Mouse (Mus musculus): ENCODE measurements around the gene Gm3415.
"Not testable (repeated sequence)": the region's sequence is repeated elsewhere in the genome, so short reads cannot be mapped to it uniquely, and the experiment has no call there.

Gm3415 gene

DNA sequence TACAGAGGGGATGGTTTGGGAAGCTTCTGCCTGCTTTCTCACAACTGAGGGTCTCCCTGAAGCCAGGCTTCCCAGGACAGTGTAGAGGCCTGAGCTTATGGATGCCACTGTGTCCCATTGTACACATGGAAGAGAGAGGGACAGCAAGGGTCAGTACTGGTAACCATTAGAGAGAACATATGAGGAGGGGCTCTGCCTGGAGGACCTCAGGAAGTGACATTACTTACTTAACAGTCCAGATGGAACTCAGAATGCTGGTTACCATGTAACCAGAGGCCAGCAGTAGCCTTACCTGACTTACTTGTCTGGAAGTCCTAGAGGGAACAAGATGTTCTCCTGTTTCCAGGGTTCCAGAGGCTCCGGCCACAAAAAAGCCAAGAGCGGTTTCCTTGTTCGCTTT, at the start of gene Gm3415:
Gm3415 (plus strand) TSS at position 301 of the 400 bp plus-strand sequence.
- not testable (repeated sequence) for DNase-seq

DNA sequence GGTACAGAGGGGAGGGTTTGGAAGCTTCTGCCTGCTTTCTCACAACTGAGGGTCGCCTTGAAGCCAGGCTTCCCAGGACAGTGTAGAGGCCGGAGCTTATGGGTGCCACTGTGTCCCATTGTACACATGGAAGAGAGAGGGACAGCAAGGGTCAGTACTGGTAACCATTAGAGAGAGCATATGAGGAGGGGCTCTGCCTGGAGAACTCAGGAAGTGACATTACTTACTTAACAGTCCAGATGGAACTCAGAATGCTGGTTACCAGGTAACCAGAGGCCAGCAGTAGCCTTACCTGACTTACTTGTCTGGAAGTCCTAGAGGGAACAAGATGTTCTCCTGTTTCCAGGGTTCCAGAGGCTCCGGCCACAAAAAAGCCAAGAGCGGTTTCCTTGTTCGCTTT, 42.1 kb upstream of the Gm3415 start, which contains the start of gene Gm3402:
Gm3402 (plus strand) TSS at position 301 of the 400 bp plus-strand sequence.
- DNase-seq, result not testable (repeated sequence)

DNA sequence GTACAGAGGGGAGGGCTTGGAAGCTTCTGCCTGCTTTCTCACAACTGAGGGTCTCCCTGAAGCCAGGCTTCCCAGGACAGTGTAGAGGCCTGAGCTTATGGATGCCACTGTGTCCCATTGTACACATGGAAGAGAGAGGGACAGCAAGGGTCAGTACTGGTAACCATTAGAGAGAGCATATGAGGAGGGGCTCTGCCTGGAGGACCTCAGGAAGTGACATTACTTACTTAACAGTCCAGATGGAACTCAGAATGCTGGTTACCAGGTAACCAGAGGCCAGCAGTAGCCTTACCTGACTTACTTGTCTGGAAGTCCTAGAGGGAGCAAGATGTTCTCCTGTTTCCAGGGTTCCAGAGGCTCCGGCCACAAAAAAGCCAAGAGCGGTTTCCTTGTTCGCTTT, 30.4 kb upstream of the Gm3415 start, which contains the start of gene Gm3404:
Gm3404 (plus strand) TSS at position 301 of the 400 bp plus-strand sequence.
- DNase-seq, result not testable (repeated sequence)

DNA sequence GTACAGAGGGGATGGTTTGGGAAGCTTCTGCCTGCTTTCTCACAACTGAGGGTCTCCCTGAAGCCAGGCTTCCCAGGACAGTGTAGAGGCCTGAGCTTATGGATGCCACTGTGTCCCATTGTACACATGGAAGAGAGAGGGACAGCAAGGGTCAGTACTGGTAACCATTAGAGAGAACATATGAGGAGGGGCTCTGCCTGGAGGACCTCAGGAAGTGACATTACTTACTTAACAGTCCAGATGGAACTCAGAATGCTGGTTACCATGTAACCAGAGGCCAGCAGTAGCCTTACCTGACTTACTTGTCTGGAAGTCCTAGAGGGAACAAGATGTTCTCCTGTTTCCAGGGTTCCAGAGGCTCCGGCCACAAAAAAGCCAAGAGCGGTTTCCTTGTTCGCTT, 18.6 kb upstream of the Gm3415 start, which contains the start of gene Gm3409:
Gm3409 (plus strand) TSS at position 301 of the 400 bp plus-strand sequence.
- not testable (repeated sequence) for DNase-seq

DNA sequence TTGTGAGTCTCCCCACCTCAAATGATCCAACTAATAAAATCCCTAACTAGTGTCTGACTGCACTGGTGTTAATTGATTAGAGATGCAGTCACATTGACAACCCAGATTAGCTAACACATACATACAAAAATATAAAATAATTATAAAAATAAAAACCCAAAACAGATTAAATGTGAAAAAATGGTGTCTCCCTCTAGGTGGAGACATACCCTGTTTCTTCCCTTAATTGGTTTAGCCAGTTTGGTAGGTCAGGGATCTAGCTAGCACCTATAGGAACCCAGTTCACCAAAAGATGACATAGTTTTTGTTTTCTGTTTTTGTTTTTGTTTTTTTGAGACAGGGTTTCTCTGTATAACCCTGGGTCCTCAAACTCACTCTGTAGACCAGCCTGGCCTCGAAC, 8.3 kb downstream of the Gm3415 start:
- DNase-seq, result no peak

DNA sequence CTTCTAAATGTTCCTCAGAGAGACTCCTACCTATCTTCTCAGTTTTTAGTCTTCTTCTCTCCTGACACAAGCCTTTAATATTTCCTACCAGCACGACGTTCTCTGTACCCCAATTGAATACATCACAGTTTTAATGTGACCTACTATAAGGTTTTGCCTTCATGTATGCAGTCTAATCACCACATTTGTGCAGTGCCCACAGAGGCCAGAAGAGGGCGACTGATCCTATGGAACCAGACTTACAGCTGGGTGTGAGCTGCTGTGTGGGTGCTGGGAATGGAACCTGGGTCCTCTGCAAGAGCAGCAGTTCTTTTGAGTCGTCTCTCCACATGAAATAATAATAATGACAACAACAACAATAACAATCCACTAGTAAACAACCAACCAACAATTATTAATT, 11.1 kb downstream of the Gm3415 start:
- DNase-seq, result peak; percentile 31 to 41

DNA sequence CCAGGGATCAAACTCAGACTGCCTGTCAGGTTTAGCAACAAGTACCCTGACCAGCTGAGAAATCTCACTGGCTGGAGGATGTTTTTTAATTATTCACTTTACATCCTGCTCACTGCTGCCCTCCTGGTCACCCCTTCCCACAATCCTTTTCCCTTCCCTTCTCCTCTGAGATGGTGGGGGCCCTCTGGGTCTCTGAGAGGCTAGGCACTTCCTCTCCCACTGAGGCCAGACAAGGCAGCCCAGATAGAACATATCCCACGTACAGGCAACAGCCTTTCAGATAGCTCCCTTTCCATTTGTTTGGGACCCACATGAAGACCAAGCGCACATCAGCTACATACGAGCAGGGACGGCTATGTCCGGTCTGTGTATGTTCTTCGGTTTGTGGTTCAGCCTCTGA, 14.2 kb downstream of the Gm3415 start:
- DNase-seq, result peak in 1 of 2 experiments; percentile 20

DNA sequence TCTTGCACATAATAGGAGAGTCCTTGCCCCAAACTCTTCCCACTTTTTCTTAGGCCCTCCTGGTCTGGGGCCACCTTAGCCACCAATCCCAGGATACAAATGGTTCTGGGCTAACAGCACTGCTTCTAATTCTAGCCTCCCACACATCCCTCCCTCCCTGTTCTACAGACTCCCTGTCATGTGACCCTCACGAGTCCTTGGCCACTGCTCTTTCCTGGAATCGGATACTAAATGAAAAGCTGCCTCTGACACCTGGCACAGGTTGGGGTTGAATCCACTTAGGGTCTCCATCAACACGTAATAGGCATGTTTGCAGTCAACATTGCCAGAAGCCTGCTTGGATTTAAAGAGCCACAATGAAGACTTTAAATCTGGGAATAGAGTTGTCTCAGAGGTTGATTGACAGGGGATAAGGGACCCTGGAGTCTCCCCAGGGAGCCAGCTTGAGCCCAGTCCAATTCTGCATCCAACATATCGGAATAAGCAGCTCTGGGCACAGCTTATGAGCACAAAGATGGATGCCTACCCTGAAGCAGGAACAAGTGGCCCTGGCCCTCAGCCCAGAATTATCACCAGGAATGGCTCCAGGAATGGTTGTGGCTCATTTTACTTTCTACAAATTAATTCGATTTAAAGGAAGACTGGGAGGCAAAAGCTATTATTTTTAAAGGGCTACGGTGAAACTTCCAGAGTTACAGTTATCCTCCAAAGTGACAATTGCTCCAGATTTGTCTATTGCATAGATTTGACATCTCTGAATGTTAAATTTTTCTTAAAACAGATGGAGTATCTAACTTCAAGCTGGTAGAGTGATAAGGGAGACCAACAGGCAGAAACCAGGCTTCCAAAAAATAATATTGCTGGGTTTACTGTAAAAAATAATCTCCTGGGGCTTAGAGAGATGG, 16.1 kb downstream of the Gm3415 start:
- DNase-seq, result not testable (repeated sequence)

DNA sequence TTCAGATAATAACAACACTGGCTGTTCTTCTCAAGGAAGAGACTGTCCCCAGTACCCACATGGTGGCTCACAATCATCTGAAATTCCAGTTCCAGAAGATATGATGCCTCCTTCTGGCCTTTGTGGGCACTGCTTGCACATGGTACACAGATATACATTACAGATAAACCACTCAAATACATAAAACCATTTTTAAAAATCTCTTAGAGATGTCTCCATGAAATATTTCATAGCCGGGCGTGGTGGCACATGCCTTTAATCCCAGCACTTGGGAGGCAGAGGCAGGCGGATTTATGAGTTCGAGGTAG, 16.8 kb downstream of the Gm3415 start:
- DNase-seq, result not testable (repeated sequence)

DNA sequence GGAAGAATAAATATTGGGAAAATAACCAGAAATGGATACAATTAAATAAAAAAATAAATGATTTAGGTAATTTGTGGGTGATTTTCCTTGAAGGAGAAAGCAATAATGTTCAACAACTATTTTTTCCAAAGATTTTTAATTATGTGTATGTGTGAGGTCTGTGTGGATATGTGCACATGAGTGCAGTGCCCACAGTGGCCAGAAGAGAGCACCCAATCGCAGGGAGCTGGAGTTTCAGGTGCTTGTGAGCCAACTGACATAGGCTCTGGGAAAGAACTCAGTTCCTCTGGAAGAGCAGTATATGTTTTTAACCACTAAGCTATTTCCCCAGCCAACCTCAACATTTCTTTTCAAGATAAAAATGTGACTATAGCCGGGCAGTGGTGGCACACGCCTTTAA, 20.7 kb downstream of the Gm3415 start:
- no peak for DNase-seq

DNA sequence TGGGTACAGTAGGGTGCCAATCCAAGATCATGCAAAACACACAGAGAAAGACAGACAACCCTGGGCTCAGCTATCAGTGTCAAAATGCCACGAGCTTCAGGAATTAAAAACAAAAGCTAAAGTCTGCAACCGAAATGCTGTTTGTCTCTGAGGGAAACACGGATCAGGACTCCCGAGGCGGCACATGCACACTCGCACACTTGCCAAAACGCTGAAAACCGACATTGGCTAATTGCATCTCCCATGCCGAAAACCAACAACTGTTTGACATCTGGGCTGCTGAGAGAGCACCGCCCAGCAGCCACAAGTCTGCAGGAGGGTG, 28.2 kb downstream of the Gm3415 start:
- DNase-seq, result peak; percentile 12

DNA sequence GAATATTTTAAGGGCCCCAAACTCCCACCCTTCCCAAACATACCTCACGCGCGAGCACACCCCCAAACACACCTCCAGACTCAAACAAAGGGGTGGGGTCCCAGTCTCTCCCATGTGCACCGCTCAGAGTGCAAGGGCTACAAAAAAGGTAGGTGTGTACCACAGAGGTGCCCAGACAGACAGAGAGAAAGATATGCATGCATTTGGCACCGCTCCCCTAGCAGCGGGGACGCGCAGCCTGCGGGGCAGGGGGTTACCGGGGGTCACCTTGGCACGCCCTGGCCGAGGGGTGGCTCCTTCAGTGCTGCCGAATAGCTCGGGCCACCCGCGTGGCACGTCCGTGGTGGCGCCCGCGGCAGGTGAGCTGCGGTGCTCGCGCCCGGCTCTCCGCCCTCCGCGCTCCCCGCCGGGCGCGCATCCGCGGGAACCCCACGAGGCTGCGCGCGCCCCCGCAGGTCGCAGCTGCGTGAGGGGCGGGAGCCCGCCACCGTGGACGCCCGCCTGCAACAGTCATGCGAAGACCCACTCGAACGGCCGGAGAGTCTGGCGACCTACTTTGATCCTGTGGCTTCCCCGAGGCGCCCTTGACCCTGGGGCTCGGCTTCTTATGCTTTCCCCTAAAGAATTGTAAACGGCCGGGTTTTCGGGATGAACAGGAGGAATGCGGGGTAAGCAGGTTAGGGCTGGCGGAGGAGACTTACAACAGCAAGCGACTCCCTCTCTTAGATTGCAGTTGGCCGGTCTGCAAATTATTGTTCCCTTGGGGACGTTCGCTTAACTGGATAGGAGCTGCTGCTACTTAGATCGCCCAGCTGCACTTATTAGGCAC, 28.8 kb downstream of the Gm3415 start, which contains the start of gene Gpr12:
Gpr12 (minus strand) TSS at position 762 of the 829 bp plus-strand sequence.
- DNase-seq, result peak; percentile 48 to 58

DNA sequence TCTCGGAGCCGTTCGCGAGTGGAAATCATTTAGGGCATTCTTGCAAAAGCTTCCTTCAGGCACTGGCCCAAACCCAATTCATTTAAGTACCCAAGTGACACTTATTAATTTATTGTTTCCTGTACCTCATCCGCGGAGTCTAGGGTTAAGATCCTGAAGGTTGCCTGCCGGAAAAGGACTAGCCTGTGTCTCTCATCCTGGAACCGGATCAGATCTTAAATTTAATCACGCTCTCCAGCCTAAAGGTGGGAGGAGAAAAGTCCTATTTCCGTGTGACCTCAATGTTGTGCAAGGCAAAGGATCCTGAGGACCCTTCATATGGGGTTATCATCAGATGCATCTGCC, 29.3 kb downstream of the Gm3415 start:
- DNase-seq, result no peak

DNA sequence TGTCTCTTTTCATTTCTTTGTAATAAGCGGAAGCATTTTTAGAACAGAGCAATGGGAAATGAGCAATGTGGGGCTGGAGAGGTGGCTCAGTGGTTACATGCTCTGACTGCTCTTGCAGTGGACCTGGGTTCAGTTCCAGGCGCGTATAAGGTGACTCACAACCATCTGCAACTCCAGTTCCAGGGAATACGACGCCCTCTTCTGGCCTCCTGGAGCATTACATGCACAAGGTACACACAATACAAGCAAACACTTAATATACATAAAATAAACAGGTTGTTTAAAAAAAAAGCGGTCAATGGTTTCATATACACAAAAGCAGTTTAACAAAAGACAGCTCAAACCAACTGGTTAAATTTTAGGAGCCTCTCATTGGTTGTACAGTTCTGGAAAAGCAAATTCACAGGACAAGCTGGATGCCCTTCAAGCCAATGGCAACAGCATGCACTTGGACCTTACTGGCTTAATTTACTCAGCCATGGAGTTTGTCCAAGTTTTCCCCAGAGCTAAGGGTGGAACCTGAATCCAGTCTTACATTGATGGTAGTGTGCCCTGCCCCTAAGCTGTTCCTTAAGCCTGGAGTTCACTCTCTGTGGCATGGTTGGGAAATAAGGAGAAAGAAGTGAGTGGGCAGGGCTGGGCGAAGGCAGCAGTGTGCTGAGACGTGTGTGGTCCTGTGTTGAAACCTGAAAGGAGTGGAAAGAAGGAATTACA, 30.6 kb downstream of the Gm3415 start:
- DNase-seq, result no peak

DNA sequence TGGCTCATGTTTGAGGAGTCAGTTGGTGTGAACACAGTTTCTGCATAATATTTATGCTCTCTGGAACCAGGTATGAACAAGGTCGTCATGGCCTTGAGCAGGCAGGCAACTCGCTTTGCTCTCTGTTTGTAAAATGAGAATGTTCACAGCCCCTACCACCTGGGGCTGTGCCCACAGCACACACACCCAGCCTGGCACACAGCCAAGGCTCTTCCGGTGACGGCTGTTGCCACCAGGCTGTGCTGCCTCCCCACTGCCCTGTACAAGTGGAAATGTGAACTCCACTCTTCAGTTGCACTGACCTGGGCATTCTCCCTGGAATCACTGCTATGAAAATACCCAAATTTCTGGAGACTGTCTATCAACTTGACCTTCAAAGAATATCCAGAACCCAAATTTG, 35.1 kb downstream of the Gm3415 start:
- DNase-seq, result peak in 1 of 2 experiments; percentile 30

DNA sequence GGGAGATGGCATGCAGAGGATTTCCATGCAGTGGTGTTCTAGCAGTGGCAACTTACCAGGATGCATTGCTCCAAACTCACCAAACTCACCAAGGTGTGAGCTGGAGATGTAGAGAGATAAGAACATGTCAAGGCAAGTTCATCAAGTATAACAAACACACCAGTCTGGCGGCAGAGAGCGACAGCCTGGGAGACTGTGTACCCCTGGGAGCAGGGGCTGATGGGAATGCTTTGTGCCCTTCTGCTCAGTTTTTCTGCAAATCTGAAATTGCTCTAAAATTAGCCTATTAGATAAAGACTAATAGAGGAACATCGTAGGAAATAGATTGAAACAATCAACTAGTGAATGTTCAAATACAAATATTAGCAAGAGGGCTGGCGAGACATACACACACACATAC, 35.7 kb downstream of the Gm3415 start:
- no peak for DNase-seq

DNA sequence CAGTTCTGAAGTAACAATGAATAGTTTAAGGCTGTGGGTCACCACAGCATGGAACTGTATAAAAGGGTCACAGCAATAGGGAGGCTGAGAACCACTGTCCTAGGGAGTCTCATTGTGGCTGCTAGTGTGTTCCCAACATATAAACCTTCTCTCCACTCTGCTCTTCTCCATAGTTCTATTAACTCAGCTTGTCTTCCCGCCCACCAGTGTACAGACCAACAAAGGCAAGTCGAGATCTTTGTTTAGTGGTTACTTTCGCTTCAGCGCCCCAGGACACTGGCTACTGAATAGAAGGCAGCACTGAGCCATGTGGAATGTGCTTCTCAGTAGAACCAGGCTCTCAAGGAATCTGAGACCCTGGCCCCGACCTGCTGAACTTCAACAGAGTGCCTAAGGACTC, 36.6 kb downstream of the Gm3415 start:
- DNase-seq, result no peak

DNA sequence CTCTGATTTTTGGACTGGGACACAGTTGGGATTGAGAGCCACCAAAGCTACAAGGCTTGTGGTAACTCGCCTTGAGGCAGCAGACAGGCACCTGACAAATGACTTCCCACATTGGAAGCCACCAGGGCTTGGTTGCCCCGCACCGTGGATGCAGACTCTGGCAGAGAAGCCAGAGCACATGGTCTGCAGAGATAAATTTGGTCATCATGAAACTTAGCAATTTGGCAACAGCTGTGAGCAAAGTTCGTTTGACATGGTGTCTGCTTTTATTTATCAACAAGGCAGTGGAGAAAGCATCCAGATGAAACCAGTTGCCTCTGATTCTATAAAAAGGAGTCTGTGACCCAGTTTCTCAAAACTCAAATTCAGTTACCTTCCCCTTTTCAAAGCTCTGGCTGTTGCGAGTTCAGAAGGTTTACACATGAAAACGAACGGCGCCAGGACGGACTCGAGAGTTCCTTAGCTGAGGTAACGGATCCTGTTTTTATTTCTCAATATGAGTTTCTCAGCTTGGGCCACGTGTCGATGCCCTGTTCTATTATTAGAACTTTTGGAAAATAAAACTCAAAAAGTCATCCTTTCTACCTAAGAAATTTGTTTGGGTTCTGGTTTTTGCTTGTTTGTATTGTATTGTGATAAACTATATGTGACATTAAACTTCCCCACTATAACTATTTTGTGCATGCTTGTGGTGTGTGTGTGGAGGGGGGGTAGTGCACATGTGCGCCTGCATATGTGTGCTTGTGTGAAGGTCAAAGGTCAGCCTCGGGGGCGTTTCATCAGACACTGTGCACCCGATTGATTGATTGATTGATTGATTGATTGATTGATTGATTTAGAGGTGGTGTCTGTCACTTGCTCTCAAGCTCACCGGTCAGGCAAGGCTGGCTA, 40.9 kb downstream of the Gm3415 start:
- no peak for DNase-seq

DNA sequence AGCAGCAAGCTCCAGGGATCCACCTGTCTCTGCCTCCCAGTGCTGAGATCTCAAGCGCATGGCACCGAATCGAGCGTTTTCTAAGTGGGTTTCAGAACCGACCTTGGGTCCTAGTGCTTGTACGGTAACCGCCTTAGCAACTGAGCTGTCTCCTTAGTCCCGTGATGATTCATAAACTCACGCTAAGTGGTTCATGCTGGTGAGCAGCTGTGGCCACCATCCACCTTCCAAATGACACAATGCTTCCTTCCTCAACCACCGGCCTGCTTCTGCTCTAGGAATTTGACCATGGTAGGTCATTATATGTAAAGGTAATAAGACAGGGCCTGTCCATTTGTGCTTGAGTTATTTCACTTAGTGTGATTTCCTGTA, 41.6 kb downstream of the Gm3415 start:
- DNase-seq, result no peak

DNA sequence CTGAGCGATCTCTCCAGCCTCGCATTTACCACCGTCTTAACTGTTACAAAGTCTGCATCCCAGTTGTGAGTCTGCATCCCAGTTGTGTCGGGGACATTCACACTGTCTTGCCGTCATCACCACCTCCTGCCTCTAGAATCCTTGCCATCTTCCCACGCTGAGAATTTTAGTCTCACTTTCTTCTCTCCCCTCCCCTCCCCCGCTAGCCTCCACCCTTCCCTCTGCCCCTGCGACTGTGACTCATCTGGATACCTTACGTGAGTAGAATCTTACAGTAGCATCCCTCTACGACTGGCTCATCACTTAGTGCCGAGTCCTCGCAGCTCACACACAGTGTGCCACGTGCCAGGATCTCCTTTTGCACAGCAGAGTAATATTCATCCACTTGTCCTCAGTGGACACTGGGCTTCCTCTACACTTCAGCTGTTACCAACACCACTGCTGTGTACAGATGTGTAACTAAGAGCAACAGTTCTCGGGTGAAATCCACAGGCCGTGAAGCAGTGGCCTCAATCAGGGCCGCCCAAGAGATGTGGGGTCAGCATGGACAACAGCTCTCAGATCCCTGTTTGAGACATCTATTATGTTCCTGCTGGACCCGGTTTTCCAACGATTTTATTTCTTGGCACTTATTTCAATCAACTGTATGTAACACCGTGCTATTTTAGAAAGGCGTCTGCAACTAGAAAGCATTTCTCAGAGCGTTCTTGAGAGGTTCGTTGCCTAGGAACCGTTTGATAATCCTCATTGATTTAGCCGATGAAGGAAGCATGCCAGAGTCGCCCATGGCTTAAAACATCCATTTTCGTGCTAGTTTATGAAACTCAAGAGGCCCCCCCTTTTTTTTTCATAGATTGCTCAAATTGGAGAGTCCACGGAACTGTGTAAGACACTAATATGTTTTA, 42.5 kb downstream of the Gm3415 start:
- no peak for DNase-seq

DNA sequence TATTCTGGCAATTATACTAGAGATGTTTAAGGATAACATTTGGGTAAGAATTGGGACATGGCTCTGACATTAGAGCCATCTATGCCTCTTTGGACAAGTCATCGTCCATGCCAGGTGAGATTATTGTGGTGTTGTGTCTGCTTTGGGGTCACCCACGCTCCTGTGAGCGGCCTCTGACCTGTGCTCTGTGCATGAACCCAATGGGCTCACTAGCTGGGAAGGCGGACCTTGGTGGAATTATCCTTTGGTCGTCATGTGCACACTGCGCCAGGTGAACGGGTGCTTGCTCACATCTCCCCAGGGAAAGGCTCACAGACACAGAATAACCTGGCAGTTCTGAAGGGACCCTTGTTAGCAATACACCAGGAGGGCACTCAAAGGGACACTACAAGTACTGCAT, 43.3 kb downstream of the Gm3415 start:
- DNase-seq, result not testable (repeated sequence)
